Mouse (Mus musculus) lung, embryonic 14.5 days (tissue): Measurements from ENCODE around the gene Camta1. TPM values are rescaled to one million over a fixed set of nuclear protein-coding genes. Genes with fewer than 3 reads are reported as not detected.
A peak's percentile ranks its signal among the peaks of the same experiment; 100 is the strongest.

ENCODE experiments used
- ATAC-seq: fragments of 200-750 bp; cut with Nextera tagmentation; 2 replicates; pipeline ENCODE4 v1.8.0; 2017; ENCODE audit warnings: mild to moderate bottlenecking, moderate TSS enrichment, moderate library complexity; ENCODE audit not compliant: insufficient read depth
- DNase-seq: peaks from one replicate; pipeline ENCODE4 v3.0.0-alpha.2; 2015
- H3K27ac ChIP-seq: fragments of 300-500 bp; sonication (generic); 2 replicates; pipeline ENCODE4 v1.5.1; 2014; ENCODE audit warnings: low read depth, mild to moderate bottlenecking, moderate library complexity
- H3K27me3 ChIP-seq: fragments of 300-500 bp; sonication (generic); 2 replicates; pipeline ENCODE4 v1.6.1; 2014; ENCODE audit warnings: low read length, control low read depth; ENCODE audit not compliant: insufficient read depth
- H3K36me3 ChIP-seq: fragments of 300-500 bp; sonication (generic); 2 replicates; pipeline ENCODE4 v1.6.1; 2014; ENCODE audit warnings: control low read depth; ENCODE audit not compliant: insufficient read depth
- H3K4me1 ChIP-seq: fragments of 300-500 bp; sonication (generic); 2 replicates; pipeline ENCODE4 v1.6.1; 2014; ENCODE audit warnings: antibody characterized with exemption, control low read depth; ENCODE audit not compliant: insufficient read depth
- H3K4me2 ChIP-seq: fragments of 300-500 bp; sonication (generic); 2 replicates; pipeline ENCODE4 v1.6.1; 2014; ENCODE audit warnings: mild to moderate bottlenecking
- H3K4me3 ChIP-seq: fragments of 300-500 bp; sonication (generic); 2 replicates; pipeline ENCODE4 v1.5.1; 2014; ENCODE audit warnings: low read depth, low read length
- H3K9ac ChIP-seq: fragments of 300-500 bp; sonication (generic); 2 replicates; pipeline ENCODE4 v1.6.1; 2014
- H3K9me3 ChIP-seq: fragments of 300-500 bp; sonication (generic); 2 replicates; pipeline ENCODE4 v1.6.1; 2016; ENCODE audit warnings: low read depth, low read length, control low read depth
- CTCF ChIP-seq: IDR thresholded peaks from 2 replicates; pipeline ENCODE4 v1.5.1; 2016; ENCODE audit warnings: antibody characterized with exemption, low read depth
- WGBS: fragments of 180-500 bp; shearing (Covaris S2); extraction: QIAGEN DNeasy Blood & Tissue Kit; methylation state at CpG from one replicate; pipeline ENCODE4 v1.1.7; 2014; 5-methylcytosine and 5-hydroxymethylcytosine counted together
- polyA plus RNA-seq: library from polyadenylated mRNA; unstranded; fragments of >200 nt; fragmentation: Nextera tagmentation; extraction: Ambion mirVana; gene quantifications from 2 replicates; pipeline ENCODE4 v1.2.1, GENCODE M21; 2014

The Camta1 gene
- polyA plus RNA-seq, 1 experiment from 2014 or later: 87.5 TPM

DNA sequence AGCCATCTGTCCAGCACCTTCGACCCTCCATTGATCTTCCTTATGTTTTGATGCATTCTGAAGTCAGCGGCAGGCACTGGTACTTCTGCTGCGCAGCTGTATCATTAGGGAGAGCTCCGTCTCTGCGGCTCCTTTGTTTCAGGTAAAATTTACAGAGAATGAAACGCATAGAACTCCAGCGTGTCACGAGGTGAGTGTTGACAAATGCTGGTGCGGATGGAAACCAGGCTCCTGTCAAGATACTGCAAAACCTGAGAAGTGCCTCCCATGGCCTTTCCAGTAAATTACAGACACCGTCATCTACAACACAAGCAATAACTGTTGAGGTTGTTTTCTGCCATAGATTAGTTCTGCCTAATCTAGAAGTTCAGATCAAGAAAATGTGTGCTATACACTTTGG, 328.2 kb downstream of the Camta1 start:
- no peaks in the 10 kb centered on the region for H3K27me3 ChIP-seq
- DNase-seq (no peak), ATAC-seq (no peak)
- 49% methylated on average over 10 of the region's 10 CpGs for WGBS
- no peaks in the 10 kb centered on the region for H3K36me3 ChIP-seq
- no peak for TF ChIP-seq CTCF
- no peaks in the 10 kb centered on the region for H3K9me3 ChIP-seq
- no peak overlapping the region for H3K4me3 ChIP-seq
- no peak overlapping the region for H3K27ac ChIP-seq
- no peaks in the 10 kb centered on the region for H3K4me1 ChIP-seq
- no peak overlapping the region for H3K9ac ChIP-seq
- H3K4me2 ChIP-seq: no peak overlapping the region

DNA sequence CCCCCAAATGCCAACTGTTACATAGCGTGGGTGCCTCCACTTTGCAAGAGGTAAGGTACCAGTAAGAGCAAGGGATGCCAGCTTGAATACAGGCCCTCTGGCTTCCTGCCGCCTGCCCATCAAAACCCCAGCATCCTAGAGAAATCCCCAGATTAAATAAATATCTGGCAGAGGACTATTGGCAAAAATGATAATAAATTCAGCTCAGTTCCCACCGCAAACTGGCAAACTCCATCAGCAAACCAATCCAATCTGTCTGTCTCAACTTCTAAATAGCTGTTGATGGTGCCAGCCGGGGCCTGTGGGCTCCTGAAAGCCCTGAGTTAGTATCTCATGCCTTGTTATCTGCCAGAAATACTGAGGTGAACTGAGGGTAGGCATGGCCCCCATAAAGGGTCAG, 333.2 kb downstream of the Camta1 start:
- no peak for TF ChIP-seq CTCF
- 89% methylated on average over 4 of the region's 4 CpGs for WGBS
- H3K36me3 ChIP-seq: no peaks in the 10 kb centered on the region
- no peaks in the 10 kb centered on the region for H3K9me3 ChIP-seq
- no peak overlapping the region for H3K4me2 ChIP-seq
- DNase-seq: no peak
- no peaks in the 10 kb centered on the region for H3K4me1 ChIP-seq
- H3K27me3 ChIP-seq: no peaks in the 10 kb centered on the region
- ATAC-seq: no peak
- H3K4me3 ChIP-seq: no peak overlapping the region
- H3K9ac ChIP-seq: no peak overlapping the region
- H3K27ac ChIP-seq: no peak overlapping the region

DNA sequence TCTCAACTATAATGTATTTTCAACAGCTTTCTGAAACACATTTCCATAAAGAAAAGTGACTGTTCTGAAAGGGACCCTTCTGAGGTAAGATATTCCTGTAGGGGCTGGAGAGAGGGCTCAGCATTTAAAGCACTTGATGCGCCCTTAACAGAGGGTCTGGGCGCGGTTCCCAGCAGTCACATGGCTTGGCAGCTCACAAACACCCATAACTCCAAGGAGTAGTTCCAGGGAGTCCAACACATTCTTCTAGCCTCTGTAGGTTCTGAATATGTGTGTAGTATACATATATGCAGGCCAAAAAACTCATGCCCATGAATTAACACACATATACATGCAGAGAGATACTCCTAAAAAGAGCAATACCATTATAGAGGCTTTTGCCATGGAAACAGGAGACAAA, 333.9 kb downstream of the Camta1 start:
- H3K36me3 ChIP-seq: no peaks in the 10 kb centered on the region
- no peaks in the 10 kb centered on the region for H3K27me3 ChIP-seq
- H3K4me3 ChIP-seq: no peak overlapping the region
- no peak for TF ChIP-seq CTCF
- no peaks in the 10 kb centered on the region for H3K4me1 ChIP-seq
- no peak overlapping the region for H3K27ac ChIP-seq
- H3K4me2 ChIP-seq: no peak overlapping the region
- 82% methylated on average over 3 of the region's 3 CpGs for WGBS
- H3K9ac ChIP-seq: no peak overlapping the region
- H3K9me3 ChIP-seq: no peaks in the 10 kb centered on the region
- ATAC-seq (no peak), DNase-seq (no peak)

DNA sequence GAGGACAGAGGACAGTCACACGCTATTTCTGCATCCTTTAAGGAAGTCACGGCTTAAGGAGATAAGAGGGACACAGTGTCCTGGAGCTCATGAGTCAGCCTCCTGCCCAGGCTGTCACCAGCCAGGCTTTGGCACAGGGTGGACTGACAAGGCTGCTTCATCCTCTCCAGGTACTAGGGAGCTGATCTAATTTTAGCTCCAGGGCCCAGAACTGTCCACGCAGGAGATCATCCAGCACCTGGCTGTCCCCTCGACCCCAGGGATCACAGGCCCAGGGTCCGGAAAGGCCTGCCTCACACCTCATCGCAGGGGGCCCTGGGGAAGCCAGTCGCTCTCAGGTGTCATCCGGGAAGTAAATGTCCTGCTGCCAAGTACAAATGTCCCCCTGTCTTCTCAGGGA, 341.6 kb downstream of the Camta1 start:
- ATAC-seq (no peak), DNase-seq (no peak)
- no peaks in the 10 kb centered on the region for H3K36me3 ChIP-seq
- no peak overlapping the region for H3K9ac ChIP-seq
- no peaks in the 10 kb centered on the region for H3K9me3 ChIP-seq
- no peak for TF ChIP-seq CTCF
- H3K27ac ChIP-seq: no peak overlapping the region
- 21% methylated on average over 8 of the region's 8 CpGs for WGBS
- no peak overlapping the region for H3K4me3 ChIP-seq
- no peaks in the 10 kb centered on the region for H3K4me1 ChIP-seq
- H3K27me3 ChIP-seq: no peaks in the 10 kb centered on the region
- no peak overlapping the region for H3K4me2 ChIP-seq

DNA sequence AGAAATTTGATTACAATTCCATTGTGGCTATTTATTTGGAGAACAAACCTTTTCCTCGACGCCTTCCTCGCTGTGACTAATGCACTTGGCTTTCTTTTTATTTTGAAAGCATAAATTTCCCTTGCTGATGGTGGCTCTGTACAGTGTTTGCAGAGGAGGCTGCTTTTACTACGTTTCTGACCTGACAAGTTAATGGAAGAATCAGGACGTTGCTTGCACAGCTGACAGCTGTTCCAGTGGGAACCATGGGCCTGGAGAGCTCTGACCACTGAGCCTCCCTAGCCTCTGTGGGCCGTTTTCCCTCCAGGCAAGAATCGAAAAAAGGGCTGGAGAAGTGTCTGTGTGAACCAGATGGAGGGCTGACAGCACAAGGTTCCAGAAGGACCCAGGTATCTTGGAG, 342.7 kb downstream of the Camta1 start:
- H3K9me3 ChIP-seq: no peaks in the 10 kb centered on the region
- H3K4me3 ChIP-seq: no peak overlapping the region
- no peak overlapping the region for H3K4me2 ChIP-seq
- no peak overlapping the region for H3K9ac ChIP-seq
- no peak for TF ChIP-seq CTCF
- no peak for ATAC-seq
- no peaks in the 10 kb centered on the region for H3K4me1 ChIP-seq
- no peaks in the 10 kb centered on the region for H3K36me3 ChIP-seq
- no peaks in the 10 kb centered on the region for H3K27me3 ChIP-seq
- H3K27ac ChIP-seq: no peak overlapping the region
- WGBS: 56% methylated on average over 7 of the region's 7 CpGs
- DNase-seq: no peak

DNA sequence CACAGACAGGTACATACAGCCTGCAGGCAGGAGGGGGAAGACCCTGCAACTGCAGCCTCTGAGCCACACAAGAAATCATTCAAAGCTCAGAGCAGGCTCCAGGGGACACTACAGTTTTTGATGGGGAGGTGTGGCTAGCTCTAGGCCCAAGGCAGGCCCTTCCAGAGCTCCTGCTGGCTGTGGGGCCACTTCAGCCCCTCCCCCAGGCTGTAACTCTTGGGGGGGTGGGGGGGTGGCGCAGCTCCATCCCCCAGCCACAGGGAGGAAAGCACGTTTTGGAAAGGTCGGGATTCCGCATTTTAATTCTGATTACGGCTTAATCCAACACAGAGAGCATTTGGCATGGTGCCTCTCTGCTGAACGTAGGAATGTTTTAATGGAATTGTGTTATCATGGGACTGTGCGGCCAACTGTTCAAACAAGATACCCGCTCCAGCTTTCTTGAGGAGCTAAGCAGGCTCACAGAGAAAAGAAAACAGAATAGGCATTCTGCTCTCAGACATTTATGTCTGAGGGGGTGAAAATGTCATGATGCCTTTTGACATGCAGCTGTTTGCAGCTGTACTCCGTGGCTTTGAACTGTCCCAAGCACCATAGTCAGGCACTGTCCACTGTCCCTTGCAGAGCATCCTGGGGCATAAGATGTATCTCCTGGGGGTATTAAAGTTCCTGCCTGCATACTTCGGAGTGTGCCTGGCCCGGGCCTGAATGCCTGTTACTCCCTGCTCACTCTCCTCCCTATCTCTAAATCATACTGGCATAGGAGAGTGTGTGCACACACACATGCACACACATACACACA, 344.5 kb downstream of the Camta1 start:
- DNase-seq: peak; percentile 83
- WGBS: 15% methylated on average over 11 of the region's 11 CpGs
- H3K4me2 ChIP-seq: 0 out of 2 replicates have a peak overlapping the region, but pooled peaks have one; percentile 4

DNA sequence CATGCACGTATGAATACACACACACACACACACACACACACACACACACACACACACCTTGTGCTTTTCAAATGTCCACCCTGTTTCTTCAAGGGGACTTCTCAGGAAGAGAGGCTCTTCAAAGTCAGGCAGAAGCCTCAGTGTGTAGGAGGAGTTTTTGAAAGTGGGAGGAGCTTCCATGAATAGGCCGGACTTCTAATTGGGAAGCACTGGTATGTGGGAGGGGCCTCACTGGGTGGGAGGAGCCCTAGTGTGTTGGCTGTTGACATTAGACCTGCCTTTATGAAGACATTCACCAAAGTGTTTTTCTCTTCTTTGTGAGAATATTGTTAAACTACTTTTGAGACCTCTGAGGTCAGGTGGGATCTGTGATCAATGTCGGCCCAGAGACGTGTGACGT, 346.4 kb downstream of the Camta1 start:
- no peaks in the 10 kb centered on the region for H3K9me3 ChIP-seq
- H3K4me3 ChIP-seq: no peak overlapping the region
- no peak for ATAC-seq
- no peaks in the 10 kb centered on the region for H3K36me3 ChIP-seq
- no peak for DNase-seq
- 86% methylated on average over 5 of the region's 5 CpGs for WGBS
- no peak for TF ChIP-seq CTCF
- H3K4me2 ChIP-seq: no peak overlapping the region
- no peaks in the 10 kb centered on the region for H3K4me1 ChIP-seq
- H3K27me3 ChIP-seq: no peaks in the 10 kb centered on the region
- H3K9ac ChIP-seq: no peak overlapping the region
- no peak overlapping the region for H3K27ac ChIP-seq

More for the DNA sequence above, 344.5 kb downstream of the Camta1 start:
- Histone ChIP-seq H3K9ac (no peak overlapping the region), H3K9me3 (no peaks in the 10 kb centered on the region), H3K27me3 (no peaks in the 10 kb centered on the region), H3K36me3 (no peaks in the 10 kb centered on the region), H3K4me3 (no peak overlapping the region), H3K4me1 (no peaks in the 10 kb centered on the region), H3K27ac (peak overlapping the region; percentile 64; the same call in 1 of the 2 replicates)
- ATAC-seq: peak; percentile 78
- no peak for TF ChIP-seq CTCF
